Mouse (Mus musculus): ENCODE data around the gene Uba7. TPM values are rescaled to one million over a fixed set of nuclear protein-coding genes. Genes with fewer than 3 reads are reported as not detected.

Uba7 gene
- polyA plus RNA-seq, 1 experiment, result 0.51 TPM

DNA sequence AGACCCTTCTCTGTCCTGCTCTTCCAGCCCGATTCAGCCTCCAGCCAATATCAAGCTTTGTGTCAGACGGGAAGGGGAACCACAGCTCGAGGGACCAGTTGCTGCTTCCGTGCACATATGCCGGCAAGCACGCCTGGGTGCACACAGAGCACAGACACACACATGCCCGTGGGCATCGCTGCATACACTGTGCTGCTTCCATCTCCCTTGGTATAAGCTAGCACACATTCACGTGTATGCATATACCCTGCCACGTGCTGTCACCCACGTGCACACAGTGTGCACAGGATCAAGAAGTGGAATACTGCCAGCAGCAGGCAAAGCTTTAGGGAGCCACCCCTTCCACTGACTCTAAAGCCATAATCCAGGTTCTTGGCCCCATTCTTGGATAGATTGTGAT, 41.2 kb upstream of the Uba7 start:
- Histone ChIP-seq H3K79me3 (ENCODE audit: low read depth) (no peaks in the 10 kb centered on the region), H3K36me3 (ENCODE audit: control insufficient read depth, insufficient read depth) (no peaks in the 10 kb centered on the region), H3ac (ENCODE audit: control insufficient read depth, insufficient read length, low read depth) (no peak overlapping the region), H3K79me2 (ENCODE audit: control insufficient read depth, insufficient read depth) (no peaks in the 10 kb centered on the region), H3K27me3 (ENCODE audit: control insufficient read depth, insufficient read depth, insufficient read length) (peaks cover 22% of the 10 kb centered on the region), H3K4me3 (ENCODE audit: insufficient read depth, poor library complexity, severe bottlenecking) (no peak overlapping the region)
- no peak for TF ChIP-seq USF1 (IDR thresholded peaks at IDR 0.05; ENCODE audit: low read depth)
- no peak for TF ChIP-seq CTCF (IDR thresholded peaks at IDR 0.05; ENCODE audit: control insufficient read depth, insufficient read depth, insufficient read length)
- no peak for TF ChIP-seq MYOG (IDR thresholded peaks at IDR 0.05; ENCODE audit: control insufficient read depth, extremely low read depth, insufficient read length)
- no peak for TF ChIP-seq MYOD1 (IDR thresholded peaks at IDR 0.05; ENCODE audit: control insufficient read depth, insufficient read length, low read depth)
- TF ChIP-seq CEBPB (IDR thresholded peaks at IDR 0.05; ENCODE audit: low read depth), result no peak
- no peak for TF ChIP-seq FOSL1 (IDR thresholded peaks at IDR 0.05; ENCODE audit: insufficient read depth, low read length, poor library complexity, severe bottlenecking)
- TF ChIP-seq MAX (IDR thresholded peaks at IDR 0.05), result no peak

- Histone ChIP-seq H3K79me2 (ENCODE audit: control insufficient read depth, insufficient read depth) (no peaks in the 10 kb centered on the region), H3K4me3 (ENCODE audit: insufficient read depth, poor library complexity, severe bottlenecking) (no peak within 1 kb of the TSS), H3K36me3 (ENCODE audit: control insufficient read depth, insufficient read depth) (no peaks in the 10 kb centered on the region), H3K79me3 (ENCODE audit: low read depth) (no peaks in the 10 kb centered on the region), H3K27me3 (ENCODE audit: control insufficient read depth, insufficient read depth, insufficient read length) (peaks cover 19% of the 10 kb centered on the region), H3ac (ENCODE audit: control insufficient read depth, insufficient read length, low read depth) (no peak within 1 kb of the TSS)
- TF ChIP-seq MAX (IDR thresholded peaks at IDR 0.05) (no peak), USF1 (IDR thresholded peaks at IDR 0.05; ENCODE audit: low read depth) (no peak)
Measured at GRCm38 (mm10) chr9:107935374-107935773, 39.9 kb upstream of the Uba7 start, which contains the start of gene Camkv. Gene Camkv, plus strand, starts transcription at chr9:107935674.

- TF ChIP-seq CTCF (IDR thresholded peaks at IDR 0.05; ENCODE audit: control insufficient read depth, insufficient read depth, insufficient read length), result no peak
- TF ChIP-seq FOSL1 (IDR thresholded peaks at IDR 0.05; ENCODE audit: insufficient read depth, low read length, poor library complexity, severe bottlenecking), result no peak
- no peak for TF ChIP-seq USF1 (IDR thresholded peaks at IDR 0.05; ENCODE audit: low read depth)
- no peak for TF ChIP-seq MYOG (IDR thresholded peaks at IDR 0.05; ENCODE audit: control insufficient read depth, extremely low read depth, insufficient read length)
- no peak for TF ChIP-seq MYOD1 (IDR thresholded peaks at IDR 0.05; ENCODE audit: control insufficient read depth, insufficient read length, low read depth)
- no peak for TF ChIP-seq CEBPB (IDR thresholded peaks at IDR 0.05; ENCODE audit: low read depth)
- no peak for TF ChIP-seq MAX (IDR thresholded peaks at IDR 0.05)
- no peaks in the 10 kb centered on the region for H3K79me2 ChIP-seq (ENCODE audit: control insufficient read depth, insufficient read depth)
- H3K36me3 ChIP-seq (ENCODE audit: control insufficient read depth, insufficient read depth), result no peaks in the 10 kb centered on the region
- no peaks in the 10 kb centered on the region for H3K79me3 ChIP-seq (ENCODE audit: low read depth)
- peaks cover 21% of the 10 kb centered on the region for H3K27me3 ChIP-seq (ENCODE audit: control insufficient read depth, insufficient read depth, insufficient read length)
- no peak overlapping the region for H3ac ChIP-seq (ENCODE audit: control insufficient read depth, insufficient read length, low read depth)
- no peak overlapping the region for H3K4me3 ChIP-seq (ENCODE audit: insufficient read depth, poor library complexity, severe bottlenecking)
Measured at GRCm38 (mm10) chr9:107935790-107936214, 39.5 kb upstream of the Uba7 start.

- no peaks in the 10 kb centered on the region for H3K79me3 ChIP-seq (ENCODE audit: low read depth)
- no peaks in the 10 kb centered on the region for H3K36me3 ChIP-seq (ENCODE audit: control insufficient read depth, insufficient read depth)
- no peaks in the 10 kb centered on the region for H3K79me2 ChIP-seq (ENCODE audit: control insufficient read depth, insufficient read depth)
- peaks cover 24% of the 10 kb centered on the region for H3K27me3 ChIP-seq (ENCODE audit: control insufficient read depth, insufficient read depth, insufficient read length)
- no peak overlapping the region for H3ac ChIP-seq (ENCODE audit: control insufficient read depth, insufficient read length, low read depth)
- TF ChIP-seq USF1 (IDR thresholded peaks at IDR 0.05; ENCODE audit: low read depth) (no peak), MAX (IDR thresholded peaks at IDR 0.05) (no peak), CTCF (IDR thresholded peaks at IDR 0.05; ENCODE audit: control insufficient read depth, insufficient read depth, insufficient read length) (no peak), MYOG (IDR thresholded peaks at IDR 0.05; ENCODE audit: control insufficient read depth, extremely low read depth, insufficient read length) (no peak)
- no peak overlapping the region for H3K4me3 ChIP-seq (ENCODE audit: insufficient read depth, poor library complexity, severe bottlenecking)
Measured at GRCm38 (mm10) chr9:107936215-107936822, 39.0 kb upstream of the Uba7 start.

DNA sequence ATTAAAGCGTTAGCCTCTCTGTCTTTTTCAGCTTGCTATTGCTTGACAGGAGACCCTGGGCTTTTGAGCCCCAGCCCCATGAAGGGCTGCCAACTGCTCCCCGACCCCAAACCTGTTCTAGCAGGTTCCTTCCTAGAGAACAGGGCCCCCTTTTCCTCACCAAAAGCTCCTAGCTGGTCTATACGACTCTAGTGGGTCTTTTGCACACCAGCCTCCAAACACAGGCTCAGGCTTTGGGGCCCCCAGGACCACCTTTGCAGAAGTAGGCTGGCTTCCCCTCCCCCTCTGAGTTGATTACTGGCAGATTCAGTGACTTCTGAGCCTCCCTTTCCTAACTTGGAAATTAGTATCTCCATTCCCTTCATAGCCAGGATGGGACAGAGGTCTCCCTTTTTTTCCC, 38.5 kb upstream of the Uba7 start:
- Histone ChIP-seq H3K79me2 (ENCODE audit: control insufficient read depth, insufficient read depth) (no peaks in the 10 kb centered on the region), H3K27me3 (ENCODE audit: control insufficient read depth, insufficient read depth, insufficient read length) (peaks cover 24% of the 10 kb centered on the region), H3ac (ENCODE audit: control insufficient read depth, insufficient read length, low read depth) (no peak overlapping the region), H3K79me3 (ENCODE audit: low read depth) (no peaks in the 10 kb centered on the region), H3K36me3 (ENCODE audit: control insufficient read depth, insufficient read depth) (no peaks in the 10 kb centered on the region), H3K4me3 (ENCODE audit: insufficient read depth, poor library complexity, severe bottlenecking) (no peak overlapping the region)
- TF ChIP-seq CEBPB (IDR thresholded peaks at IDR 0.05; ENCODE audit: low read depth) (no peak), CTCF (IDR thresholded peaks at IDR 0.05; ENCODE audit: control insufficient read depth, insufficient read depth, insufficient read length) (no peak), FOSL1 (IDR thresholded peaks at IDR 0.05; ENCODE audit: insufficient read depth, low read length, poor library complexity, severe bottlenecking) (no peak), MYOG (IDR thresholded peaks at IDR 0.05; ENCODE audit: control insufficient read depth, extremely low read depth, insufficient read length) (no peak), MYOD1 (IDR thresholded peaks at IDR 0.05; ENCODE audit: control insufficient read depth, insufficient read length, low read depth) (no peak), MAX (IDR thresholded peaks at IDR 0.05) (no peak), USF1 (IDR thresholded peaks at IDR 0.05; ENCODE audit: low read depth) (no peak)
